Comparison of ENCODE assay signal across 8 mouse cellular contexts in the genomic region with DNA sequence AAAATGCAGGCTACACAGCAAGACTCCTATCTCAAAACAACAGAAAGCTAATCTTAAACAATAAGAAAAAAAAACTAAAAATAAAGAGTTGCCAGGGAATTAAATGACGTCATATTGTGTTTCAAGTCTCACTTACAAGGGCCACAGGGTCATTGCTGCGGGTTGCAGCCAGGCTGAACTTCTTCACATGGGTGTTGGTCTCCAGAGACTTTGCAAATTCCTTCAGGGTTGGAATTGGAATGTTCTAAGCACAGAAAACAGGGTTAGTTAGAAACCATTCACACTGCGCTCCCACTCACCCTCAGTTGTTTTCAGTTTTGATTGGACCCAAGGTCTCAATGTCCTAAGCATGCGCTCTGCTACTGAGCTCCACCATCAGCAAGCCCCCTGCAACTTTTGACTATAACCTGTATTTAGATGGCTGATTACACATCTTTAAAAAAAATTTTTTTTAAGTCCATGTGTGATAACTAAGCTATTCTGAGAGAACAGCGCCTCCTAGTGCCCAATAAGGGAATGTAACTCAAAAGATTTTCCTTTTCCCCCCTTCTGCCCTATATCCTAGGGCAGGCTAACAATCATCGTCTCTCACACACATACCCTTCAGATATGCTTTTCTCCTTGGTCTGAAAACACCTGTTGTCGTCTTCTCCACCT. TPM values are rescaled to one million over a fixed set of nuclear protein-coding genes. Genes with fewer than 3 reads are reported as not detected.
DNase-seq lines count a peak whose midpoint lies in the region; ATAC-seq and TF ChIP-seq lines count a peak whose summit lies in the region.

No protein-coding gene starts in this region.

- no peak overlapping the region for H3K4me2 ChIP-seq in forebrain, embryonic 13.5 days
- peak overlapping the region; percentile 30 for H3K4me2 ChIP-seq in myocyte (ENCODE audit: low read depth)

- no peak overlapping the region for H3K27ac ChIP-seq in forebrain, embryonic 13.5 days
- no peak overlapping the region for H3K27ac ChIP-seq in forebrain, embryonic 10.5 days

- peak; percentile 38; the same call in 1 of the 2 replicates for ATAC-seq in forebrain, embryonic 13.5 days
- peak; percentile 58 for ATAC-seq in inflammation-experienced regulatory T-cells, adult 6 months

- no peak for TF ChIP-seq POLR2A in myocyte (IDR thresholded peaks at IDR 0.05; ENCODE audit: insufficient read length, low read depth)

- no peaks in the 10 kb centered on the region for H3K9me3 ChIP-seq in forebrain, embryonic 13.5 days (replicated peaks)
- H3K9me3 ChIP-seq in forebrain, embryonic 10.5 days = no peaks in the 10 kb centered on the region

- H3K36me3 ChIP-seq in forebrain, embryonic 13.5 days (ENCODE audit: poor library complexity, severe bottlenecking) = peaks cover 87% of the 10 kb centered on the region
- peaks cover 50% of the 10 kb centered on the region for H3K36me3 ChIP-seq in forebrain, embryonic 10.5 days (replicated peaks)
- H3K36me3 ChIP-seq in myocyte (ENCODE audit: control insufficient read depth, insufficient read depth) = no peaks in the 10 kb centered on the region

- H3K79me2 ChIP-seq in myocyte (ENCODE audit: control insufficient read depth, insufficient read depth) = no peaks in the 10 kb centered on the region

- H3K4me3 ChIP-seq in forebrain, embryonic 13.5 days = no peak overlapping the region
- no peak overlapping the region for H3K4me3 ChIP-seq in forebrain, embryonic 10.5 days
- H3K4me3 ChIP-seq in myocyte = no peak overlapping the region

- WGBS in forebrain, embryonic 13.5 days = 57% methylated on average over 7 of the region's 7 CpGs
- 54% methylated on average over 7 of the region's 7 CpGs for WGBS in forebrain, embryonic 10.5 days

- no peaks in the 10 kb centered on the region for H3K4me1 ChIP-seq in forebrain, embryonic 13.5 days
- H3K4me1 ChIP-seq in forebrain, embryonic 10.5 days = no peaks in the 10 kb centered on the region

- no peak overlapping the region for H3K9ac ChIP-seq in forebrain, embryonic 13.5 days

- no peaks in the 10 kb centered on the region for H3K27me3 ChIP-seq in forebrain, embryonic 13.5 days
- H3K27me3 ChIP-seq in forebrain, embryonic 10.5 days (ENCODE audit: poor library complexity, severe bottlenecking) = no peaks in the 10 kb centered on the region
- peaks cover 5% of the 10 kb centered on the region for H3K27me3 ChIP-seq in myocyte (ENCODE audit: control insufficient read depth, insufficient read depth, insufficient read length)

- no peak overlapping the region for H3ac ChIP-seq in myocyte (ENCODE audit: control insufficient read depth, insufficient read length)

- intact Hi-C loops in gastrocnemius, postnatal 14 days (cut with DNase I; ENCODE audit: low total_unique reads) = loop anchor here (5.0 kb wide), 1 partner anchor 65 kb away; no protein-coding TSS in a partner anchor

- DNase-seq in forebrain, embryonic 10.5 days (ENCODE audit: extremely low spot score, low spot score) = no peak
- DNase-seq in 3T3-L1 (ENCODE audit: low read depth, low spot score) (peak; percentile 75), adipocyte (ENCODE audit: low spot score) (peak; percentile 64)
- DNase-seq in spleen, postnatal 36 days (ENCODE audit: low spot score in 2 of 2) = no peak
- DNase-seq in gastrocnemius, postnatal 14 days = no peak

TF ChIP-seq in myocyte, 11 proteins besides CTCF, POLR2A, EP300 and RAD21:
- TF ChIP-seq MYOG (IDR thresholded peaks at IDR 0.05; ENCODE audit: control insufficient read depth in 1 of 3, insufficient read depth in 1 of 3, insufficient read length in 2 of 3, low read depth in 2 of 3) (no peak), E2F4 (IDR thresholded peaks at IDR 0.05; ENCODE audit: insufficient read depth) (no peak), REST (IDR thresholded peaks at IDR 0.05; ENCODE audit: insufficient read depth, insufficient read length) (no peak), TCF12 (IDR thresholded peaks at IDR 0.05; ENCODE audit: insufficient read depth, poor library complexity, severe bottlenecking) (no peak), POLR2AphosphoS2 (IDR thresholded peaks at IDR 0.05; ENCODE audit: insufficient read length, low read depth) (no peak), CEBPB (IDR thresholded peaks at IDR 0.05; ENCODE audit: insufficient read depth, poor library complexity, severe bottlenecking) (no peak), MYOD1 (IDR thresholded peaks at IDR 0.05; ENCODE audit: control insufficient read depth in 1 of 3, insufficient read length in 2 of 3, low read depth in 2 of 3) (no peak), USF1 (IDR thresholded peaks at IDR 0.05; ENCODE audit: low read depth) (no peak), MAX (IDR thresholded peaks at IDR 0.05; ENCODE audit: low read depth) (no peak), TCF3 (IDR thresholded peaks at IDR 0.05; ENCODE audit: insufficient read length, low read depth) (no peak), SRF (IDR thresholded peaks at IDR 0.05; ENCODE audit: control insufficient read depth, insufficient read length, low read depth) (no peak)

RNA-seq across cellular contexts. Expression of gene Tmod3, which starts 22.4 kb away (rescaled TPM):
- polyA plus RNA-seq in forebrain, embryonic 13.5 days (2015; fragmentation: Nextera tagmentation; extraction: Ambion mirVana) = 101 TPM in 2 replicates
- polyA plus RNA-seq in forebrain, embryonic 10.5 days (2016; fragmentation: Nextera tagmentation; extraction: Ambion mirVana) = 85.5 and 89.7 TPM in 2 replicates
- 100 to 1,000 TPM; 142 to 214 (median 146) TPM for polyA plus RNA-seq in inflammation-experienced regulatory T-cells, adult 6 months (2017; shearing (Covaris generic))
- 12.9 TPM for polyA plus RNA-seq in myocyte (2012; fragmentation: generic; extraction: Trizol)
- 10 to 100 TPM; 30.9 to 35.2 TPM for total RNA-seq in gastrocnemius, postnatal 14 days (2021)

RNA-seq across cellular contexts. Expression of gene Tmod2, which starts 29.3 kb away (rescaled TPM):
- polyA plus RNA-seq in forebrain, embryonic 13.5 days (2015; fragmentation: Nextera tagmentation; extraction: Ambion mirVana) = 143 and 157 TPM in 2 replicates
- polyA plus RNA-seq in forebrain, embryonic 10.5 days (2016; fragmentation: Nextera tagmentation; extraction: Ambion mirVana) = 39.9 and 41.1 TPM in 2 replicates
- under 1 TPM in 2 of 3 experiments, not detected in 1; 0.04 to 0.09 TPM for polyA plus RNA-seq in inflammation-experienced regulatory T-cells, adult 6 months (2017; shearing (Covaris generic))
- polyA plus RNA-seq in myocyte (2012; fragmentation: generic; extraction: Trizol) = 0.06 TPM
- 1 to 10 TPM; 7.2 to 8.9 TPM for total RNA-seq in gastrocnemius, postnatal 14 days (2021)

RNA-seq across cellular contexts. Expression of gene Lysmd2, which starts 43.7 kb away (rescaled TPM):
- 16.0 and 16.3 TPM in 2 replicates for polyA plus RNA-seq in forebrain, embryonic 13.5 days (2015; fragmentation: Nextera tagmentation; extraction: Ambion mirVana)
- polyA plus RNA-seq in forebrain, embryonic 10.5 days (2016; fragmentation: Nextera tagmentation; extraction: Ambion mirVana) = 8.9 and 11.4 TPM in 2 replicates
- polyA plus RNA-seq in inflammation-experienced regulatory T-cells, adult 6 months (2017; shearing (Covaris generic)) = 1 to 10 TPM; 4.9 to 6.1 (median 5.9) TPM
- 4.9 TPM for polyA plus RNA-seq in myocyte (2012; fragmentation: generic; extraction: Trizol)
- total RNA-seq in gastrocnemius, postnatal 14 days (2021) = 1 to 10 TPM; 5.9 to 8.7 TPM

Comparison
In these comparisons a context has a peak if more than half of its experiments do, and no peak if none do; other contexts are left out.
1. DNase-seq: peak in 3T3-L1 (single experiment) and adipocyte (single experiment); none in forebrain, embryonic 10.5 days (single experiment), spleen, postnatal 36 days (0 of 2) and gastrocnemius, postnatal 14 days (single experiment).
2. RNA of gene Tmod2, which starts 29.3 kb away (polyA plus RNA-seq): 143 to 157 TPM in forebrain, embryonic 13.5 days and 39.9 to 41.1 TPM in forebrain, embryonic 10.5 days; 0.04 to 0.09 TPM in inflammation-experienced regulatory T-cells, adult 6 months and 0.06 TPM in myocyte (single experiment); every median in the first group is over 10 times any median in the second.